Mouse (Mus musculus) lung, postnatal 25 days (tissue): Measurements from ENCODE around the gene St6galnac4.

Source experiments
- DNase-seq: peaks from one replicate; pipeline ENCODE4 v3.0.0; 2022; ENCODE audit warnings: low spot score

Gene St6galnac4

GRCm38 (mm10) chr2:32627266-32628043 is 40.6 kb downstream of the St6galnac4 start:
- no peak for DNase-seq

- DNase-seq, result no peak
Observed at GRCm38 (mm10) chr2:32628044-32628550, 41.2 kb downstream of the St6galnac4 start.

GRCm38 (mm10) chr2:32628729-32629128 is 41.8 kb downstream of the St6galnac4 start:
- DNase-seq, result peak; percentile 89

- DNase-seq, result peak; percentile 76
Observed at GRCm38 (mm10) chr2:32629276-32629976, 42.5 kb downstream of the St6galnac4 start.

- no peak for DNase-seq
Observed at GRCm38 (mm10) chr2:32630036-32630435, 43.1 kb downstream of the St6galnac4 start.

- no peak for DNase-seq
Observed at GRCm38 (mm10) chr2:32631046-32631445, 44.2 kb downstream of the St6galnac4 start.

GRCm38 (mm10) chr2:32631737-32632394 is 45.0 kb downstream of the St6galnac4 start:
- peak; percentile 85 for DNase-seq

- DNase-seq, result peak; percentile 80
Observed at GRCm38 (mm10) chr2:32633660-32634059, 46.8 kb downstream of the St6galnac4 start.

- no peak for DNase-seq
Observed at GRCm38 (mm10) chr2:32634277-32635105, 47.6 kb downstream of the St6galnac4 start.

GRCm38 (mm10) chr2:32636617-32637016 is 49.7 kb downstream of the St6galnac4 start:
- no peak for DNase-seq

- DNase-seq, result peak; percentile 90
Observed at GRCm38 (mm10) chr2:32637778-32638281, 50.9 kb downstream of the St6galnac4 start.

- DNase-seq, result no peak
Observed at GRCm38 (mm10) chr2:32639632-32640031, 52.7 kb downstream of the St6galnac4 start.

GRCm38 (mm10) chr2:32640550-32641051 is 53.7 kb downstream of the St6galnac4 start:
- no peak for DNase-seq

GRCm38 (mm10) chr2:32641810-32642209 is 54.9 kb downstream of the St6galnac4 start:
- DNase-seq, result no peak

GRCm38 (mm10) chr2:32642813-32643212 is 55.9 kb downstream of the St6galnac4 start:
- DNase-seq, result no peak

GRCm38 (mm10) chr2:32644083-32644482 is 57.2 kb downstream of the St6galnac4 start:
- DNase-seq, result no peak

- DNase-seq, result no peak
Observed at GRCm38 (mm10) chr2:32644799-32645475, 58.0 kb downstream of the St6galnac4 start.

GRCm38 (mm10) chr2:32645647-32646046 is 58.8 kb downstream of the St6galnac4 start:
- DNase-seq, result no peak

- DNase-seq, result peak; percentile 87
Observed at GRCm38 (mm10) chr2:32646379-32647056, 59.6 kb downstream of the St6galnac4 start, which contains the start of gene Eng. Gene Eng (plus strand): TSS chr2:32646595.

GRCm38 (mm10) chr2:32647366-32647765 is 60.5 kb downstream of the St6galnac4 start:
- no peak for DNase-seq
